Mouse (Mus musculus) stomach, embryonic 14.5 days (tissue): ENCODE data around the gene Fbxo42. TPM values are rescaled to one million over a fixed set of nuclear protein-coding genes. Genes with fewer than 3 reads are reported as not detected.

Experiments used
- ATAC-seq: fragments of 200-750 bp; cut with Nextera tagmentation; 2 replicates; pipeline ENCODE4 v1.8.0; 2017; ENCODE audit warnings: low read depth, moderate TSS enrichment; ENCODE audit not compliant: insufficient number of reproducible peaks, insufficient read depth, low FRiP score
- H3K27ac ChIP-seq: fragments of 300-500 bp; sonication (generic); 2 replicates; pipeline ENCODE4 v1.5.1; 2014; ENCODE audit warnings: mild to moderate bottlenecking, low read length, moderate library complexity, mixed read lengths
- H3K27me3 ChIP-seq: fragments of 300-500 bp; sonication (generic); 2 replicates; pipeline ENCODE4 v1.6.1; 2014; ENCODE audit warnings: low read length, control low read depth, mixed read lengths; ENCODE audit not compliant: control insufficient read depth, insufficient read depth
- H3K36me3 ChIP-seq: fragments of 300-500 bp; sonication (generic); 2 replicates; pipeline ENCODE4 v1.6.1; 2014; ENCODE audit warnings: mild to moderate bottlenecking, control low read depth, low read length, moderate library complexity, mixed read lengths; ENCODE audit not compliant: control insufficient read depth, insufficient read depth
- H3K4me1 ChIP-seq: fragments of 300-500 bp; sonication (generic); 2 replicates; pipeline ENCODE4 v1.6.1; 2014; ENCODE audit warnings: low read length, control low read depth, mixed read lengths; ENCODE audit not compliant: control insufficient read depth, insufficient read depth
- H3K4me2 ChIP-seq: fragments of 300-500 bp; sonication (generic); replicated peaks from 2 replicates; pipeline ENCODE4 v1.6.1; 2014; ENCODE audit warnings: low read depth, low read length, control low read depth
- H3K4me3 ChIP-seq: fragments of 300-500 bp; sonication (generic); 2 replicates; pipeline ENCODE4 v1.5.1; 2014; ENCODE audit warnings: low read depth, low read length, control low read depth
- H3K9ac ChIP-seq: fragments of 300-500 bp; sonication (generic); replicated peaks from 2 replicates; pipeline ENCODE4 v1.6.1; 2014; ENCODE audit warnings: low read depth, mild to moderate bottlenecking, control low read depth, low read length, moderate library complexity, mixed read lengths
- H3K9me3 ChIP-seq: fragments of 300-500 bp; sonication (generic); 2 replicates; pipeline ENCODE4 v1.6.1; 2016; ENCODE audit warnings: low read depth, low read length, control low read depth; ENCODE audit not compliant: control insufficient read depth
- WGBS: fragments of 180-500 bp; shearing (Covaris S2); extraction: QIAGEN DNeasy Blood & Tissue Kit; methylation state at CpG from one replicate; pipeline ENCODE4 v1.1.7; 2014; 5-methylcytosine and 5-hydroxymethylcytosine counted together
- polyA plus RNA-seq: library from polyadenylated mRNA; unstranded; fragments of >200 nt; fragmentation: Nextera tagmentation; extraction: Ambion mirVana; gene quantifications from 2 replicates; pipeline ENCODE4 v1.2.1, GENCODE M21; 2014

The Fbxo42 gene
- polyA plus RNA-seq, 1 experiment from 2014 or later: 30.4 TPM

DNA sequence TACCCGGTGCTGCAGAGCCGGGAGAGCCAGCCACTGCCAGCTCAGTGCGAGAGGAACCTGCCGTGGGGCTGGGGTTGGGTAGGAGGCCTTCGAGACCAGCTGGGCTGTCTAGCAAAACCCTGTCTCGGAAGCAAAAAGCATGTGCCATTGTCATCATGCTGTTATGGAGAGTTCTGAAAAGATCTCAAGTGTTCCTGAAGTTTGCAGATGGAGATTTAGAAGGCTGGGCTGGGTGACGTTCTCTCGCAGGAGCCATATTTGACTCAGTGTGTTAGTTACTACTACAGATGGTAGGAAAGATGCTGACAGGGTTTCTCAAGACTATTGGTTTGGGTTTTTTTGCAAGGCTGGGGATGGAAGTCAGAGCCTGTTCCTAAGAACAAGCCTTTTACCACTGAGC lies 24.4 kb downstream of the Fbxo42 start:
- no peaks in the 10 kb centered on the region for H3K4me1 ChIP-seq
- no peak overlapping the region for H3K27ac ChIP-seq
- H3K27me3 ChIP-seq: no peaks in the 10 kb centered on the region
- H3K4me2 ChIP-seq: no peak overlapping the region
- ATAC-seq: no peak
- H3K9ac ChIP-seq: no peak overlapping the region
- no peaks in the 10 kb centered on the region for H3K9me3 ChIP-seq
- H3K4me3 ChIP-seq: no peak overlapping the region
- WGBS: 87% methylated on average over 8 of the region's 8 CpGs
- H3K36me3 ChIP-seq: peaks cover 21% of the 10 kb centered on the region; the same call in 1 of the 2 replicates

DNA sequence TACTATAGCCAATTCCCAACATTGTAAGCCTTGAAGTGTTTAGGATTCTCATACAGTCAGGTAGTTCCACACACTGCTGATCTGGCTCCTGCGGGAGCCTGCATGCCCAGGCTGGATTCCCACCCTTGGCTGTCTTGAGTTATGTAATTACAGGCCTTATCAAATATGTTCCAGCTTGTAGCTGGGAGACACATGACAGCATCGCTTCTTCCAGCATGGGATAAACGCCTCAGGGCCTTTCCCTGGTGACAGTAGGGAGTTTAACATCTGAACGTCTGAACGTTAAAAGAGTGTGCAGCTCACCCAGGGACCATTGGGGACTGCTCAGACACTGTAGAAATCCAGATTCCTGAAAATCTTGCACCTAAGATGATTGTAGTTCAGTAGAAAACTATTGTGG lies 28.1 kb downstream of the Fbxo42 start:
- 79% methylated on average over 5 of the region's 5 CpGs for WGBS
- no peak overlapping the region for H3K4me2 ChIP-seq
- no peak for ATAC-seq
- no peaks in the 10 kb centered on the region for H3K27me3 ChIP-seq
- no peak overlapping the region for H3K4me3 ChIP-seq
- no peaks in the 10 kb centered on the region for H3K4me1 ChIP-seq
- H3K9ac ChIP-seq: no peak overlapping the region
- no peak overlapping the region for H3K27ac ChIP-seq
- H3K9me3 ChIP-seq: no peaks in the 10 kb centered on the region
- peaks cover 12% of the 10 kb centered on the region for H3K36me3 ChIP-seq

GRCm38 (mm10) chr4:141176328-141176838 lies 28.7 kb downstream of the Fbxo42 start:
- no peaks in the 10 kb centered on the region for H3K9me3 ChIP-seq
- no peak overlapping the region for H3K9ac ChIP-seq
- H3K4me1 ChIP-seq: no peaks in the 10 kb centered on the region
- no peak overlapping the region for H3K4me2 ChIP-seq
- no peak overlapping the region for H3K4me3 ChIP-seq
- H3K27me3 ChIP-seq: no peaks in the 10 kb centered on the region
- peaks cover 11% of the 10 kb centered on the region for H3K36me3 ChIP-seq
- no peak for ATAC-seq
- 82% methylated on average over 10 of the region's 10 CpGs for WGBS
- H3K27ac ChIP-seq: no peak overlapping the region

GRCm38 (mm10) chr4:141178500-141178899 lies 30.8 kb downstream of the Fbxo42 start:
- Histone ChIP-seq H3K27me3 (no peaks in the 10 kb centered on the region), H3K27ac (no peak overlapping the region), H3K9me3 (no peaks in the 10 kb centered on the region), H3K4me2 (no peak overlapping the region), H3K4me3 (no peak overlapping the region), H3K36me3 (peaks cover 16% of the 10 kb centered on the region), H3K4me1 (no peaks in the 10 kb centered on the region), H3K9ac (no peak overlapping the region)
- no peak for ATAC-seq
- 82% methylated on average over 4 of the region's 4 CpGs for WGBS

DNA sequence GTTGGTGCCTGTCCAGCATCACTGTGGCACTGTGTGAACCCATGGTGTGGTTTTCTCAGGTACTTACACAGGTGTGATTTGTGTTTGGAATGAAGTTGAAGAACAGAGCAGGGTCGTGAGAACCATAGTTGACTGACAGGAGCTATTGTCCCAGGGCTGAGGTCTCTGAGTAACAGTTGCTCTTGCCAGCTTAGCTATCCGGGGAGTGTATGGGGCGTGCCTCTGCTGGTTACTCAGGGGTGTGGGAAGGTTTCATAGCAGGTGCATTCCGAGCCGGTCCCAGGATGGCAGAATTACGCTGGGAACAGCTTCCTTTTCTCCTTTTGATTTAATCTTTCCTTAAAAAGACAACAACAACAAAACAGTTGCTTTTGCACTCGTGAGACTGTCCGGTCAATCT lies 33.1 kb downstream of the Fbxo42 start:
- no peak for ATAC-seq
- 80% methylated on average over 8 of the region's 8 CpGs for WGBS
- peaks cover 16% of the 10 kb centered on the region for H3K36me3 ChIP-seq

GRCm38 (mm10) chr4:141181981-141182380 lies 34.3 kb downstream of the Fbxo42 start:
- WGBS: 93% methylated on average over 6 of the region's 6 CpGs
- peaks cover 4% of the 10 kb centered on the region; the same call in 1 of the 2 replicates for H3K4me1 ChIP-seq
- ATAC-seq: no peak
- H3K4me3 ChIP-seq: no peak overlapping the region
- no peak overlapping the region for H3K4me2 ChIP-seq
- H3K27me3 ChIP-seq: no peaks in the 10 kb centered on the region
- H3K9me3 ChIP-seq: no peaks in the 10 kb centered on the region
- H3K27ac ChIP-seq: no peak overlapping the region
- no peak overlapping the region for H3K9ac ChIP-seq
- peaks cover 16% of the 10 kb centered on the region for H3K36me3 ChIP-seq

More for the DNA sequence above, 33.1 kb downstream of the Fbxo42 start:
- peaks cover under 1% of the 10 kb centered on the region; the same call in 1 of the 2 replicates for H3K4me1 ChIP-seq
- no peaks in the 10 kb centered on the region for H3K9me3 ChIP-seq
- no peak overlapping the region for H3K4me2 ChIP-seq
- no peaks in the 10 kb centered on the region for H3K27me3 ChIP-seq
- no peak overlapping the region for H3K4me3 ChIP-seq
- H3K9ac ChIP-seq: no peak overlapping the region
- no peak overlapping the region for H3K27ac ChIP-seq

- WGBS: 99% methylated on average over 2 of the region's 2 CpGs
- Histone ChIP-seq H3K4me2 (no peak overlapping the region), H3K4me3 (no peak overlapping the region), H3K9me3 (no peaks in the 10 kb centered on the region), H3K27me3 (no peaks in the 10 kb centered on the region), H3K36me3 (peaks cover 16% of the 10 kb centered on the region), H3K9ac (no peak overlapping the region), H3K4me1 (peaks cover 4% of the 10 kb centered on the region; the same call in 1 of the 2 replicates), H3K27ac (no peak overlapping the region)
- no peak for ATAC-seq
Measured at GRCm38 (mm10) chr4:141183932-141184331, 36.2 kb downstream of the Fbxo42 start.

DNA sequence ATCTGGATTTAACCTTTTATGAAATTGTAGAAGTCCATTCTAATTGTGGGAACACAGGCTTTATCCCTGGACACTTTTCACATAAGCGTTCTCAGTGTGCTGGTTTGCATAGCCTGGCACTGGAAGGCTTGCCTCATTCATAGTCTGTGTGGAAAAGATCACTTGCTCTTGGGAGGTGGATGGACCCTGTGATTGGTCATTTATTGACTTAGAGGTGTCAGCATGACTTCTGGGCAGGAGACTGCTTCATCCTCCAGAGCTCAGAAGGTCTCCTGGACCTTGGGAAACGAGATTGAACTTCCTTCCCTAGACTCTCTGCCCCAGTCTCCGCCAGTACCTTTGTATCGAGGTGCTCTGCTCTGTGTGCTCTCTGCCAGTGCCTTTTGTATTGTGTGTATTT lies 36.7 kb downstream of the Fbxo42 start:
- H3K4me2 ChIP-seq: no peak overlapping the region
- 93% methylated on average over 4 of the region's 4 CpGs for WGBS
- H3K9ac ChIP-seq: no peak overlapping the region
- no peak overlapping the region for H3K27ac ChIP-seq
- H3K27me3 ChIP-seq: no peaks in the 10 kb centered on the region
- H3K9me3 ChIP-seq: no peaks in the 10 kb centered on the region
- no peak overlapping the region for H3K4me3 ChIP-seq
- peaks cover 4% of the 10 kb centered on the region; the same call in 1 of the 2 replicates for H3K4me1 ChIP-seq
- ATAC-seq: no peak
- peaks cover 16% of the 10 kb centered on the region for H3K36me3 ChIP-seq
